Mouse (Mus musculus) myocyte (in vitro differentiated cells): ENCODE results near the gene Nupr1l.

ENCODE experiments used
- CEBPB ChIP-seq: IDR thresholded peaks from 2 replicates; pipeline ENCODE4 v1.6.1; 2011; ENCODE audit warnings: mild to moderate bottlenecking, moderate library complexity; ENCODE audit not compliant: poor library complexity, insufficient read depth, severe bottlenecking
- E2F4 ChIP-seq: IDR thresholded peaks from one replicate; pipeline ENCODE4 v1.6.1; 2011; ENCODE audit warnings: mild to moderate bottlenecking, control low read depth, moderate library complexity; ENCODE audit not compliant: insufficient read depth
- MAX ChIP-seq: IDR thresholded peaks from one replicate; pipeline ENCODE4 v1.6.1; 2011; ENCODE audit warnings: low read depth, mild to moderate bottlenecking, control low read depth
- POLR2A ChIP-seq: IDR thresholded peaks from one replicate; pipeline ENCODE4 v1.6.1; 2011; ENCODE audit warnings: low read depth, mild to moderate bottlenecking, control low read depth, moderate library complexity; ENCODE audit not compliant: insufficient read length
- POLR2AphosphoS2 ChIP-seq: IDR thresholded peaks from one replicate; pipeline ENCODE4 v1.6.1; 2011; ENCODE audit warnings: low read depth, control low read depth; ENCODE audit not compliant: insufficient read length
- SRF ChIP-seq: IDR thresholded peaks from one replicate; pipeline ENCODE4 v1.6.1; 2011; ENCODE audit warnings: low read depth; ENCODE audit not compliant: control insufficient read depth, insufficient read length
- TCF12 ChIP-seq: IDR thresholded peaks from one replicate; pipeline ENCODE4 v1.6.1; 2011; ENCODE audit warnings: mild to moderate bottlenecking, control low read depth; ENCODE audit not compliant: poor library complexity, insufficient read depth, severe bottlenecking
- USF1 ChIP-seq: IDR thresholded peaks from one replicate; pipeline ENCODE4 v1.6.1; 2011; ENCODE audit warnings: low read depth, mild to moderate bottlenecking, control low read depth, moderate library complexity

- TF ChIP-seq POLR2A (peak; percentile 48), SRF (no peak), E2F4 (no peak), POLR2AphosphoS2 (no peak), USF1 (no peak), TCF12 (no peak), MAX (no peak), CEBPB (no peak)
Observed at GRCm38 (mm10) chr5:129895198-129896088, 12.9 kb upstream of the Nupr1l start, which contains the start of gene Zbed5.
